Mouse (Mus musculus) neural tube, embryonic 12.5 days (tissue): Measurements from ENCODE around the gene Tmem221. TPM values are rescaled to one million over a fixed set of nuclear protein-coding genes. Genes with fewer than 3 reads are reported as not detected.
"Not testable (repeated sequence)": the region's sequence is repeated elsewhere in the genome, so short reads cannot be mapped to it uniquely, and the experiment has no call there.

ENCODE experiments used
- ATAC-seq: fragments of 200-750 bp; cut with Nextera tagmentation; 2 replicates; pipeline ENCODE4 v1.8.0; 2017; ENCODE audit warnings: low read depth, mild to moderate bottlenecking, moderate TSS enrichment, moderate library complexity; ENCODE audit not compliant: low FRiP score
- H3K27ac ChIP-seq: fragments of 300-500 bp; sonication (generic); 2 replicates; pipeline ENCODE4 v1.5.1; 2016
- H3K27me3 ChIP-seq: fragments of 300-500 bp; sonication (generic); replicated peaks from 2 replicates; pipeline ENCODE4 v1.6.1; 2016; ENCODE audit warnings: mild to moderate bottlenecking
- H3K36me3 ChIP-seq: fragments of 300-500 bp; sonication (generic); 2 replicates; pipeline ENCODE4 v1.6.1; 2016; ENCODE audit warnings: mild to moderate bottlenecking
- H3K4me1 ChIP-seq: fragments of 300-500 bp; sonication (generic); 2 replicates; pipeline ENCODE4 v1.6.1; 2016
- H3K4me2 ChIP-seq: fragments of 300-500 bp; sonication (generic); replicated peaks from 2 replicates; pipeline ENCODE4 v1.6.1; 2016; ENCODE audit warnings: mild to moderate bottlenecking
- H3K4me3 ChIP-seq: fragments of 300-500 bp; sonication (generic); 2 replicates; pipeline ENCODE4 v1.5.1; 2016
- H3K9ac ChIP-seq: fragments of 300-500 bp; sonication (generic); 2 replicates; pipeline ENCODE4 v1.6.1; 2016; ENCODE audit warnings: mild to moderate bottlenecking
- H3K9me3 ChIP-seq: fragments of 300-500 bp; sonication (generic); 2 replicates; pipeline ENCODE4 v1.6.1; 2016; ENCODE audit warnings: mild to moderate bottlenecking
- WGBS: fragments of 180-500 bp; shearing (Covaris S2); methylation state at CpG from one replicate; pipeline ENCODE4 v1.1.7; 2016; 5-methylcytosine and 5-hydroxymethylcytosine counted together
- polyA plus RNA-seq: library from polyadenylated mRNA; unstranded; fragments of >200 nt; fragmentation: Nextera tagmentation; extraction: Ambion mirVana; gene quantifications from 2 replicates; pipeline ENCODE4 v1.2.1, GENCODE M21; 2016

Tmem221 gene
- polyA plus RNA-seq, 1 experiment from 2014 or later = 0.11 TPM

DNA sequence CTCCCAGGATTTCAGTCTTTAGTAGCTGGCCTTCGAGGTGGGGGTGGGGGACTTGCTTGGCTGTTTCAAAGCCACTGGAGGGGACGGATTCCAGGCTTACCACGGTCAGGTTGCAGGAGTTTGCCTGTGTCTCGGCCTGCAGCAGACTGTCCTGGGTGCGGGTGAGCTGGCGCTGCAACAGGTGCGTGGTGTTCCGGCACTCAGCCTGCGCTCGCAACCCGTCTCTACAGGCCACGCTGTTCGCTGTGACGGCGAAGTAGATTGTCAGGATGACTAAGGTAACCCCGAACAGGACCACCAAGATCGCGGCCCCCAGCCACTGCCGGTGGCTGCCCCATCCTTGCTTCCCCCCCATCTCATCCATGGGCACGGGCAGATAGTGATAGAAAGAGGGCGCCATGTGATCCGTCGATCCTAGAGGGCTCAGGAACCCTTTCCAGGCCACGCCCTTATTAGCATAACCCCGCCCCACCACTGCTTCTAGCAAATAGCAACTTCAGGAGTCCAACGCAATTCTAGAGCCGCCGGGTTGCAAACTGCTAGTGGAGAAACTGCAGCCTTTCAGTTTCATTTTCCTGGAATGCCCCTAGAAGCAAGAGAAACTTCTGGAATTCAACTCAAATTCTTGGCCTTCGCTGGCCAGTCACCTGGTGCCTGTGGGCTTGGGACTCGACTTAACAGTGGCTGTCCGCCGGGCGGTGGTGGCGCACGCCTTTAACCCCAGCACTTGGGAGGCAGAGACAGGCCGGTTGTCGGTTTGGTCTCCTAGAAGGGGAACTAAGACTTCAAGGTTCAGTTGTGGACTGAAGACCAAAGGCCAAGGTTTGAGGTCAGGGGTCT lies 21.4 kb downstream of the Tmem221 start, which contains the start of gene Bst2:
TSS of gene Bst2 (minus strand) at position 429 of the 840 bp plus-strand sequence.
- Histone ChIP-seq H3K4me1 (peaks cover 12% of the 10 kb centered on the region), H3K9me3 (no peaks in the 10 kb centered on the region), H3K9ac (0 out of 2 replicates have a peak within 1 kb of the TSS, but pooled peaks have one; percentile 29), H3K27me3 (peaks cover 17% of the 10 kb centered on the region), H3K4me3 (peak within 1 kb of the TSS; percentile 29), H3K27ac (no peak within 1 kb of the TSS), H3K4me2 (peak within 1 kb of the TSS; percentile 57), H3K36me3 (no peaks in the 10 kb centered on the region)
- ATAC-seq = no peak
- WGBS = 3% methylated on average over 37 of the region's 37 CpGs

DNA sequence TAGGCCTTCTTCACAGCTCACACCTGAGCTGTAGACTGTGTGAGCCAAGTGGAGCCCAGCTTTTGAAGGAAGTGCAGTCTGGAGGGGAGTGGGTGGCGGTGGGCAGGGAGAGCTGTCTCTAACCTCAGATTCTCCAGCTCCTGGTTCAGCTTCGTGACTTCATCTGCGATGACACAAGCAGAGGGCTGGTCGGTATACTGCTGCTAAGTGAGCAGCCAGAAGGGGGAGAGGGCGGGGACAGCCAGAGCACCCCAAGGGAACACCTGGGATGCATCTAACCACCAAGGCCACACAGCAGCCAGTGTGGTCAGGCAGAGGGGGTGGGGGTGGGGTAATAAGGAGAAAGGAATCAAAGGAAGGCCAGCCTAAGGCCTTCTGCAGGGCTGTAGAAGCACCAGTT lies 23.0 kb downstream of the Tmem221 start:
- Histone ChIP-seq H3K36me3 (no peaks in the 10 kb centered on the region), H3K27me3 (peaks cover 17% of the 10 kb centered on the region), H3K4me3 (no peak overlapping the region), H3K4me1 (peaks cover 12% of the 10 kb centered on the region), H3K27ac (no peak overlapping the region), H3K9me3 (no peaks in the 10 kb centered on the region), H3K4me2 (no peak overlapping the region), H3K9ac (no peak overlapping the region)
- no peak for ATAC-seq
- 68% methylated on average over 5 of the region's 5 CpGs for WGBS

GRCm38 (mm10) chr8:71534263-71534810 lies 24.3 kb downstream of the Tmem221 start:
- H3K27ac ChIP-seq = no peak overlapping the region
- peaks cover 17% of the 10 kb centered on the region for H3K27me3 ChIP-seq
- H3K4me2 ChIP-seq = no peak overlapping the region
- no peak overlapping the region for H3K4me3 ChIP-seq
- peaks cover 12% of the 10 kb centered on the region for H3K4me1 ChIP-seq
- no peaks in the 10 kb centered on the region for H3K9me3 ChIP-seq
- 38% methylated on average over 3 of the region's 3 CpGs for WGBS
- H3K36me3 ChIP-seq = no peaks in the 10 kb centered on the region
- no peak overlapping the region for H3K9ac ChIP-seq
- no peak for ATAC-seq

DNA sequence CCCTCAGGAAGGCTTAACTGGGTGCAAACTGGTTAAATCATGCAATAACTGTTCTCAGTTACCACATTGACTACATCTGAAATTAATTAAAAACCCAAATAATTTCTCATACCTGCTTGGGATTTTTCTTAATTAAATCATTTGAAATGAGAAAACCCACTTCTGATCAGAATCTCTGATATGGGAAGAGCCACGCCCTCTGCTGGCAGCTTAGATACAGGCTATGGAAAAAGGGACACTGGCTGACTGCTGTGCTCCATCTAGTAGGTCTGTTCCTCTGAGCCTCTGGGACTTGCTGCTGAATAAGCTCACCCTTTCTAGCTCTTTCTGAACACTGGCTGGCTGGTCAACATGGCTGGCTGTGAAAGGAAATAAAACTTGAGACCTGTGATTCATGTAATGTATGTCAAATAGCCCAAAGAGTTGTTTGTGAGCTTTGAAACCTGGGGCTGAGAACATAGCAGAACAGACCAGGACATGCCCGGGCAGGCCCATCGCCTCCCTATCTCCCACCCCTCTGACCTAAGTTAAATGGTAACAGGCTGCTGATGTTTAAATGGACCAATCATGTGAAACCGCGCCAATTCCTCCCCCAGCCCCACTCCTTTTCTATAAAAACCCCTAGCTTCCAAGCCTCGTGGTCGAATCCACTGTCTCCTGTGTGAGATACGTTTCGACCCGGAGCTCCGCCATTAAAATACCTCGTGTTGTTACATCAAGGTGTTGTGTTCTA lies 27.8 kb downstream of the Tmem221 start:
- not testable (repeated sequence) for H3K4me1 ChIP-seq, H3K4me2 ChIP-seq, ATAC-seq, H3K27ac ChIP-seq, H3K36me3 ChIP-seq, H3K9ac ChIP-seq, H3K4me3 ChIP-seq, H3K9me3 ChIP-seq
- 74% methylated on average over 8 of the region's 12 CpGs for WGBS
- peaks cover 21% of the 10 kb centered on the region for H3K27me3 ChIP-seq

- Histone ChIP-seq H3K27ac (no peak overlapping the region), H3K4me3 (no peak overlapping the region), H3K9me3 (no peaks in the 10 kb centered on the region), H3K36me3 (no peaks in the 10 kb centered on the region), H3K27me3 (peaks cover 42% of the 10 kb centered on the region), H3K4me1 (peaks cover 4% of the 10 kb centered on the region; the same call in 1 of the 2 replicates), H3K9ac (no peak overlapping the region), H3K4me2 (no peak overlapping the region)
- ATAC-seq = no peak
- 86% methylated on average over 11 of the region's 11 CpGs for WGBS
Observed at GRCm38 (mm10) chr8:71528362-71529073, 30.2 kb downstream of the Tmem221 start.

DNA sequence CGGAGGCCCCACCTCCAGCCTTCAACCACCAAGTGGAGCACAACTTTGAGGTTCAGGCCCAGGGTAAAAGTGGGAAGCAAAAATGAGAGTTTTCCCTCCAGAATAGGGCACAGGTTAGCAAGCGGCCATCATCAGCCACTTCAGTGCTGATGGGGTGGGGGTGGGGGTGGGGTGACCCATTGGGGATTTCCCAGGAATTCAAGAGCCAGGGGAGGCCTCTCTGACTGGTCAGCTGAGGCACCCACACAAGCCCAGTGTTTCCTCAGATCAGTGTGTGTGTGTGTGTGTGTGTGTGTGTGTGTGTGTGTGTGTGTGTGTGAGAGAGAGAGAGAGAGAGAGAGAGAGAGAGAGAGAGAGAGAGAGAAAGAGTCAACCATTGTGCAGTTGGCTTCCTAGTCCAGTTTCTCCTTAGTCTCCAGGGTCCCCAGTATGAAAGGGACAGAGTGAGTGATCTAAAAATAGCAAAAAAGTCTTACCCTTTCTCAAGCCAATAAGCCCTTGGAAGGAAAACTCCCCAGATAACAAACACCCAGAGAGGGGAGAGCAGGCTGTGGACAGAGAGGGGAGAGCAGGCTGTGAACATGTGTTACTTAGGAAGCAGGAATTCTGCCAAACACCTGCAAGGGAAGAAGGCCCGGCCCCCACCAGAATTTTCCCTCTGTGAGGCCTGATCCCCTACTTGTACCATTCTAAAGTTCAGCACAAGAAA lies 31.4 kb downstream of the Tmem221 start:
- peaks cover 4% of the 10 kb centered on the region; the same call in 1 of the 2 replicates for H3K4me1 ChIP-seq
- no peaks in the 10 kb centered on the region for H3K36me3 ChIP-seq
- ATAC-seq = no peak
- no peak overlapping the region for H3K4me2 ChIP-seq
- no peak overlapping the region for H3K9ac ChIP-seq
- H3K4me3 ChIP-seq = no peak overlapping the region
- H3K9me3 ChIP-seq = no peaks in the 10 kb centered on the region
- no peak overlapping the region for H3K27ac ChIP-seq
- WGBS = 47% methylated on average over 3 of the region's 3 CpGs
- peaks cover 51% of the 10 kb centered on the region for H3K27me3 ChIP-seq

DNA sequence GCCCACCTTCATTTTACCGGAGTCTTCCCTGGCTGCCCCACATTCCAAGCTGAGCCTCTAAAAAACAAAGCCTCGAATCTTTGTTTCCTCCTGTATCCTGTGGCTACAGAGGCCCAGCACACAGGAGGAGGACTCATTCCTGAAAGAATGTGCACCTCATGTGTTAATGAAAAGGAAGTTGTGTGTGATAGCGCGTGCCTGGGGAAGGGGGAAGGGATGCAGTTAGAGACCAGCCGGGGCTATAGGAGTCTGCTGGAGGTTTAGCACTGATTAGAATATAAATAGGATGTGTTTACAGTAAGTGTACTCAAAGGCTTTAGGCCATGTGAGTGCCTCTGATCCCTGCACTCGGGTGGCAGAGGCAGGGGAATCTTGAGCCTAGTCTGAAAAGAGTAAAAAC lies 32.4 kb downstream of the Tmem221 start:
- WGBS = 8% methylated on average over 6 of the region's 6 CpGs
- peaks cover 4% of the 10 kb centered on the region; the same call in 1 of the 2 replicates for H3K4me1 ChIP-seq
- H3K4me2 ChIP-seq = no peak overlapping the region
- no peak overlapping the region for H3K4me3 ChIP-seq
- H3K27ac ChIP-seq = no peak overlapping the region
- no peak overlapping the region for H3K9ac ChIP-seq
- peaks cover 52% of the 10 kb centered on the region for H3K27me3 ChIP-seq
- ATAC-seq = no peak
- H3K36me3 ChIP-seq = no peaks in the 10 kb centered on the region
- no peaks in the 10 kb centered on the region for H3K9me3 ChIP-seq

GRCm38 (mm10) chr8:71525226-71526050 lies 33.2 kb downstream of the Tmem221 start, which contains the start of gene Ccdc194:
Ccdc194 (minus strand) TSS chr8:71525711.
- no peak for ATAC-seq
- no peaks in the 10 kb centered on the region for H3K36me3 ChIP-seq
- H3K4me2 ChIP-seq = peak within 1 kb of the TSS; percentile 34
- peaks cover 4% of the 10 kb centered on the region; the same call in 1 of the 2 replicates for H3K4me1 ChIP-seq
- WGBS = 6% methylated on average over 46 of the region's 46 CpGs
- H3K27me3 ChIP-seq = peaks cover 52% of the 10 kb centered on the region
- no peak within 1 kb of the TSS for H3K27ac ChIP-seq
- peak within 1 kb of the TSS; percentile 10; the same call in 1 of the 2 replicates for H3K9ac ChIP-seq
- H3K4me3 ChIP-seq = 0 out of 2 replicates have a peak within 1 kb of the TSS, but pooled peaks have one; percentile 5
- H3K9me3 ChIP-seq = no peaks in the 10 kb centered on the region

DNA sequence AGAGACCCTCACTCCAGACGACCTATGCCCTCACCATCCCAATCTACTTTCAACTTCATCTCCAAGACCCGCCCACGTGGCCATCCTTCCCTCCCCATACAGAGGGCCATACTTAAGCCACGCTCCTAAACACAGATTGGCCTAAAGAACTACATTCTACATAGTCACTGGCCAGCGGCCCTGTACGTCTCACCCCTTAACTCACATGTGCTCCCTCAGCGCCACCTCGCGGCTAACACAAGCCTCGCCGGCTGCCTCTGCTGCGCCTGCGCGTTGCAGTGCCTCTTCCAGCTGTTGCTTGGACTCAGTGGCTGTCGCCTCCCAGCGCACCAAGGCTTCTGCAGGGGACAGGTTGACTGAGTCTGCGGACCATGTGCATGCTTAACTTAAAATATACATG lies 37.0 kb downstream of the Tmem221 start:
- H3K9me3 ChIP-seq = no peaks in the 10 kb centered on the region
- peak; percentile 68 for ATAC-seq
- no peak overlapping the region for H3K27ac ChIP-seq
- no peak overlapping the region for H3K4me3 ChIP-seq
- H3K9ac ChIP-seq = no peak overlapping the region
- no peaks in the 10 kb centered on the region for H3K36me3 ChIP-seq
- H3K4me2 ChIP-seq = peak overlapping the region; percentile 10; the same call in 1 of the 2 replicates
- 6% methylated on average over 17 of the region's 17 CpGs for WGBS
- peaks cover 39% of the 10 kb centered on the region for H3K27me3 ChIP-seq
- H3K4me1 ChIP-seq = peaks cover 6% of the 10 kb centered on the region

GRCm38 (mm10) chr8:71519037-71519825 lies 39.4 kb downstream of the Tmem221 start:
- H3K9me3 ChIP-seq, H3K27ac ChIP-seq, H3K4me2 ChIP-seq, H3K9ac ChIP-seq, H3K4me3 ChIP-seq, H3K36me3 ChIP-seq, H3K4me1 ChIP-seq, ATAC-seq: not testable (repeated sequence)
- H3K27me3 ChIP-seq = peaks cover 15% of the 10 kb centered on the region
- 47% methylated on average over 10 of the region's 10 CpGs for WGBS
